In the genomic region with DNA sequence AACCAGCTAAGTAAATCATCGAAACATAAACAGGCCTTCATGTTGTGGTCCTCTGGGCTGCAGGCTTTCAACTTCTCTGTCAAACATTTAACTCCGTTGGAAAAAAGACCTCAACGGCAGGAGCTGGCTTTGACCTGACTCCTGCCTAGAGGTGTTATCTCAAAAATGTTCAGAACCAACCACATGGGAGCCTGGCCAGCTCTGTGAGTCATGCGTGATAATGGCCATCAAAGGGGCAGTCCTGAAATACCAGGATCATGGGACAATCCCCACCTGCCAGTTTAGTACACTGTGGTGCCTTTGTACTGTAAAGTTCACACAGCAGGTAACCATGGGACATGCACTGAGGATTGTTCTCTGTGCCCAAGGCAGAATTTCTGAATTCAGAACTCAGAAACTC, we compare ENCODE assay signal across 12 mouse cellular contexts.
DNase-seq lines count a peak whose midpoint lies in the region; ATAC-seq and TF ChIP-seq lines count a peak whose summit lies in the region.
"Had no signal": no experiment of that assay in that cellular context is flagged by ENCODE, and none has a peak within 500 bp of the region (broad histone marks: within the 10 kb centered on the region; RNA-seq: fewer than 3 reads in every experiment).

No protein-coding gene starts in this region.

- no peak overlapping the region for H3K4me3 ChIP-seq in lung, postnatal 0 days (ENCODE audit: low read depth, low read length)
- H3K4me3 ChIP-seq: left cerebral cortex, adult 2 months; limb, embryonic 15.5 days had no signal

- TF ChIP-seq EP300 in lung, postnatal 0 days (IDR thresholded peaks at IDR 0.05) = peak; percentile 69

- no peaks in the 10 kb centered on the region for H3K36me3 ChIP-seq in lung, postnatal 0 days (ENCODE audit: insufficient read depth, low read length)
- H3K36me3 ChIP-seq: limb, embryonic 15.5 days had no signal

- H3K9ac ChIP-seq in lung, postnatal 0 days (replicated peaks; ENCODE audit: low read depth) = no peak overlapping the region
- H3K9ac ChIP-seq: limb, embryonic 15.5 days had no signal

- DNase-seq in cerebellum, postnatal 25 days = peak; percentile 19 to 48
- no peak for DNase-seq in cerebellum, adult 11-12 months
- DNase-seq in brain, embryonic 14.5 days (ENCODE audit: low read depth) = peak; percentile 37
- DNase-seq in heart, postnatal 10 days = peak; percentile 77 to 84
- DNase-seq in lung, postnatal 0 days (ENCODE audit: low spot score) = peak; percentile 55
- no peak for DNase-seq in spleen, postnatal 10 days (ENCODE audit: low spot score in 2 of 2)
- DNase-seq in layer of hippocampus, postnatal 14 days (ENCODE audit: low spot score in 2 of 2) = no peak
- DNase-seq in layer of hippocampus, adult 9-10 months (ENCODE audit: low spot score) = no peak
- DNase-seq: kidney, postnatal 14 days; thymus, postnatal 36 days had no signal

- intact Hi-C loops in heart, postnatal 10 days (cut with DNase I) = no loop called here

- peak; percentile 91 for ATAC-seq in lung, postnatal 0 days

- TF ChIP-seq POLR2A in brain, embryonic 14.5 days (IDR thresholded peaks at IDR 0.05; ENCODE audit: borderline replicate concordance, extremely low read depth, insufficient read depth, insufficient read length, poor library complexity, severe bottlenecking) = no peak

- 11% methylated on average over 4 of the region's 4 CpGs for WGBS in lung, postnatal 0 days

- no peak overlapping the region for H3K27ac ChIP-seq in lung, postnatal 0 days (ENCODE audit: low read length)
- H3K27ac ChIP-seq: left cerebral cortex, adult 2 months; limb, embryonic 15.5 days had no signal

- H3K4me1 ChIP-seq in lung, postnatal 0 days (ENCODE audit: insufficient read depth, low read depth, low read length) = no peaks in the 10 kb centered on the region

- no peak overlapping the region for H3K4me2 ChIP-seq in lung, postnatal 0 days (replicated peaks; ENCODE audit: low read depth, low read length)
- H3K4me2 ChIP-seq: limb, embryonic 15.5 days had no signal

- H3K27me3 ChIP-seq in lung, postnatal 0 days (replicated peaks; ENCODE audit: insufficient read depth, low read length) = no peaks in the 10 kb centered on the region
- H3K27me3 ChIP-seq: limb, embryonic 15.5 days had no signal

- H3K9me3 ChIP-seq in lung, postnatal 0 days (ENCODE audit: low read length) = no peaks in the 10 kb centered on the region
- H3K9me3 ChIP-seq: limb, embryonic 15.5 days had no signal

- TF ChIP-seq CTCF in brain, embryonic 14.5 days (IDR thresholded peaks at IDR 0.05; ENCODE audit: borderline replicate concordance, extremely low read depth, insufficient read depth, insufficient read length) = no peak
- no peak for TF ChIP-seq CTCF in lung, postnatal 0 days (IDR thresholded peaks at IDR 0.05)

Comparison
In these comparisons a context has a peak if more than half of its experiments do, and no peak if none do; other contexts are left out.
1. DNase-seq: peak in cerebellum, postnatal 25 days (2 of 2), brain, embryonic 14.5 days (single experiment), heart, postnatal 10 days (2 of 2) and lung, postnatal 0 days (single experiment); none in cerebellum, adult 11-12 months (single experiment), spleen, postnatal 10 days (0 of 2), layer of hippocampus, postnatal 14 days (0 of 2) and layer of hippocampus, adult 9-10 months (single experiment).